Mouse (Mus musculus) limb, embryonic 10.5 days (tissue): ENCODE results near the gene Gpr156. TPM values are rescaled to one million over a fixed set of nuclear protein-coding genes. Genes with fewer than 3 reads are reported as not detected.

Experiments used
- DNase-seq: peaks from one replicate; pipeline ENCODE4 v3.0.0-alpha.2; 2017; ENCODE audit warnings: low spot score
- H3K27ac ChIP-seq: fragments of 300-500 bp; sonication (generic); 2 replicates; pipeline ENCODE4 v1.5.1; 2016; ENCODE audit warnings: mild to moderate bottlenecking
- H3K27me3 ChIP-seq: fragments of 300-500 bp; sonication (generic); 2 replicates; pipeline ENCODE4 v1.6.1; 2016; ENCODE audit warnings: low read depth, mild to moderate bottlenecking; ENCODE audit not compliant: poor library complexity, severe bottlenecking
- H3K36me3 ChIP-seq: fragments of 300-500 bp; sonication (generic); 2 replicates; pipeline ENCODE4 v1.6.1; 2016; ENCODE audit warnings: mild to moderate bottlenecking, moderate library complexity
- H3K4me1 ChIP-seq: fragments of 300-500 bp; sonication (generic); 2 replicates; pipeline ENCODE4 v1.6.1; 2016
- H3K4me3 ChIP-seq: fragments of 300-500 bp; sonication (generic); 2 replicates; pipeline ENCODE4 v1.5.1; 2016; ENCODE audit warnings: mild to moderate bottlenecking, moderate library complexity
- H3K9me3 ChIP-seq: fragments of 300-500 bp; sonication (generic); replicated peaks from 2 replicates; pipeline ENCODE4 v1.6.1; 2016; ENCODE audit warnings: mild to moderate bottlenecking
- WGBS: fragments of 180-500 bp; shearing (Covaris S2); methylation state at CpG from one replicate; pipeline ENCODE4 v1.1.7; 2016; 5-methylcytosine and 5-hydroxymethylcytosine counted together
- polyA plus RNA-seq: library from polyadenylated mRNA; unstranded; fragments of >200 nt; fragmentation: Nextera tagmentation; extraction: Ambion mirVana; gene quantifications from 2 replicates; pipeline ENCODE4 v1.2.1, GENCODE M21; 2016

The Gpr156 gene
- polyA plus RNA-seq, 1 experiment from 2014 or later: 0.86 TPM

DNA sequence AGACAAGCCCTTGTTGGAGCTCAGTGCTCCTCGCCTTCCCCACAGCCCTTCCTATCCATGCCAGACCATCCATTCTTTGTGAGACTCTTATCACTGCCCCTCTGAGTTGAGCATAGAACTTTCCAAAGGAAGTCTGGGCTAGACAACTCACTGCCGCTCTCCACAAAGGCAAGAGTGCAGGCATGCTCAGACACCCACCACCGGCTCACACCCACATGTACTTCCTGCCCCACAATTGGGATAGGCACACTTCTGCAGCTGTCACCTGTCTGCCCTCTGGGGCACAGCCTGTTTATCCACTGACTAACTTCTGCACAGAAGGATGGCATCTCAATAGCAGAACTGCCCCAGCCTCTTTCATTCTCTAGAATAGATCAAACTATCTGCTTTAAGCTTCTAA is 86.2 kb downstream of the Gpr156 start:
- no peaks in the 10 kb centered on the region for H3K36me3 ChIP-seq
- H3K4me3 ChIP-seq: no peak overlapping the region
- no peaks in the 10 kb centered on the region for H3K4me1 ChIP-seq
- 75% methylated on average over 3 of the region's 3 CpGs for WGBS
- no peak overlapping the region for H3K27ac ChIP-seq
- DNase-seq: peak; percentile 25
- no peaks in the 10 kb centered on the region for H3K9me3 ChIP-seq
- no peaks in the 10 kb centered on the region for H3K27me3 ChIP-seq

DNA sequence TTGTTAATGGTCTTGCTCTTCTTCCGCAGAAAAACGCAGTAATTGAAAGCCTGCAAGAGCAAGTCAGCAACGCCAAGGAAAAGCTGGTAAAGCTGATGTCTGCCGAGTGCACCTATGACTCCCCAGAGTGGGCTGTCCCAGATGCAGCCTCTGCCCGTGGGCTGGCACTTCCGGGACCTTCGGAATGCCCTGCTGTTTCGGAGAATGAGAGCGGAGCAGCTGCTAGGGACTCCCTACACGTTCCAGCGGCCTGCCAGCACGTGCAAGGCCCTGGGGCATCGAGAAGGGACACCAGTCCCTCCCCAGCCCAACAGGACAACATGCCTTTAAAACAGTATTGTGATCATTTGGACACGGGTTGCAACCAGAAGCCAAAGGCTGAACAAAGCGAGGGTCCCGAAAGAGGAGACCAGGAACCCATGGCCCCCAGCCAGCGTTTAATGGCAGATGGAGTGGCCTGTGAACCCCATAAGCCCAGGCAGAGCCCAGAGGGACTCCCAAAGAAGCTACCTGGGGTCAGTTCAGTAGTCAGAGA is 88.3 kb downstream of the Gpr156 start:
- Histone ChIP-seq H3K4me1 (no peaks in the 10 kb centered on the region), H3K4me3 (no peak overlapping the region), H3K9me3 (no peaks in the 10 kb centered on the region), H3K36me3 (no peaks in the 10 kb centered on the region), H3K27ac (no peak overlapping the region), H3K27me3 (no peaks in the 10 kb centered on the region)
- DNase-seq: peak; percentile 21
- 88% methylated on average over 17 of the region's 17 CpGs for WGBS

DNA sequence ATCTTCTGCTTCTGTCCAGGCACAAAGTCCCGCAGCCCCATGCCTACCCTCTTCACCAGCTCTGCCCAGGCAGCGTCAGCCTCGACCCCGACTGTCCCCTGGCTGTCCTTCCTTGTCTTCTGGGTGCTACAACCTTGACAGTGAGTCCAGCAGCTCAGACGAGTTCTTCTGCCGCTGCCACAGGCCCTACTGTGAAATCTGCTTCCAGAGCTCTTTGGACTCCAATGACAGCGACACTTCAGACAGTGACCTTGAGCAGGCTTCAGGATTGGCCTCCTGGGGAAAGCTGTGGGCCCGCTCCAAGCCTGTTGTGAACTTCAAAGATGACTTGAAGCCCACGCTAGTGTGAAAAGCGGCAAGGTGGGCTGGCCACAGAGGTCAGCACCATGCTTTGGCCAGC is 89.2 kb downstream of the Gpr156 start:
- Histone ChIP-seq H3K27ac (no peak overlapping the region), H3K4me1 (no peaks in the 10 kb centered on the region), H3K36me3 (no peaks in the 10 kb centered on the region), H3K9me3 (no peaks in the 10 kb centered on the region), H3K4me3 (no peak overlapping the region), H3K27me3 (no peaks in the 10 kb centered on the region)
- 79% methylated on average over 10 of the region's 10 CpGs for WGBS
- peak; percentile 24 for DNase-seq

DNA sequence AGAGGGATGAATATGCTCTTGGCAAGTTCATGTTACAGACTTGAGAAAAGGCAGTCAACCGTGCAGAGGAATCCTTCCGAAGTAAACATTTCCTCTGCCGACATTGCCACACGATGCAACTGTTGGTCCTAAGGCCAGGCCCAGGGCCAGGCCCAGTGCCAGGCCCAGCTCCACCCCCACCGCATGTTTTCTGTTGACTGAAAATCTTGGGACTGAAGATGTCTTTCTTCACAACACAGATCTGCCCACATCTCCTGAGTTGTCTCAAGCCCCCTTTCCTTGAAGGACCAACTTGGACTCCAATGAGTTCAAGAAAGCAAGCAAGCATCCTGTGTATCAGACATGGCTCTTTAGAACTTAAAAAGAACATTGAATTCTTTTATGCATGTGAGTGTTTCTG is 92.1 kb downstream of the Gpr156 start:
- Histone ChIP-seq H3K36me3 (no peaks in the 10 kb centered on the region), H3K4me3 (no peak overlapping the region), H3K9me3 (no peaks in the 10 kb centered on the region), H3K27ac (no peak overlapping the region), H3K27me3 (no peaks in the 10 kb centered on the region), H3K4me1 (peaks cover 11% of the 10 kb centered on the region)
- DNase-seq: no peak
- WGBS: 92% methylated on average over 5 of the region's 5 CpGs

DNA sequence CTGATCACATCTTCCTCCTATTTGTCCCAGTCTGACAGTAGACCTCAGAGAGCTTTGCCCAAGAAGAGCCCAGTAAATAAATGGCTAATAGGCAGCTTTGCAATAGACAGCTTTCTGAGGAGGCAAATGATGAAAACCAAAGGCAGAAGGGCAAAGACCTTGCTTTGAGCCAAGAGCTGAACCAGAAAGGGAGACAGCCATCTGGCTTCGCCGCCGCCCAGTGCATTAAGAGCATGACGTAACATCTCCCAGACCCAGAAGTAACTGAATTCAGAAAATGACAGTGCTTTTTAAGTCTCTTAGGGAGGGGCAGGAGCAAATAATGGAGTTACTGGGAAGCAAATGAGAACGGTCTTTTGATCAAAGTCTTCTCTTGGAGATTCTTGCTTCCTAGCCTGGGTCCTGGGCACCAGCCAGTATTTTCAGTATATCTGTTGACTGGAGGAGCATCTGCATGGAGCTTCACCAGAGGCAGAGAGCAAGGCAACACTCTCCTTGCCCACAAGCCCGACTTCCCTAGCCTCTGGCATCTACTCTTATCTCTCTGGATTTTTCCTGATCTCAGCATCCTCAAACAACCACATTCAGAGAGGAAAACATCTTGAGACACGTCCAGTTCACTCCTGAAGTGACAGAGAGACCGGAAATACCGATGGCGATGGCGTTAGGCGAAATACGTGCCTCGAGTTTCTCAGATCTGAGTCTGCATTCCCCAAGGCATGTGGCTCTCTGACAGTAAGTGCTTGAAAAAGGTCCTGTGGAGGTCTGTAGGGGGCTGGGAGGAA is 92.9 kb downstream of the Gpr156 start:
- Histone ChIP-seq H3K4me1 (peaks cover 13% of the 10 kb centered on the region), H3K36me3 (no peaks in the 10 kb centered on the region), H3K9me3 (no peaks in the 10 kb centered on the region), H3K27me3 (no peaks in the 10 kb centered on the region), H3K4me3 (no peak overlapping the region), H3K27ac (no peak overlapping the region)
- WGBS: 85% methylated on average over 14 of the region's 14 CpGs
- DNase-seq: no peak

DNA sequence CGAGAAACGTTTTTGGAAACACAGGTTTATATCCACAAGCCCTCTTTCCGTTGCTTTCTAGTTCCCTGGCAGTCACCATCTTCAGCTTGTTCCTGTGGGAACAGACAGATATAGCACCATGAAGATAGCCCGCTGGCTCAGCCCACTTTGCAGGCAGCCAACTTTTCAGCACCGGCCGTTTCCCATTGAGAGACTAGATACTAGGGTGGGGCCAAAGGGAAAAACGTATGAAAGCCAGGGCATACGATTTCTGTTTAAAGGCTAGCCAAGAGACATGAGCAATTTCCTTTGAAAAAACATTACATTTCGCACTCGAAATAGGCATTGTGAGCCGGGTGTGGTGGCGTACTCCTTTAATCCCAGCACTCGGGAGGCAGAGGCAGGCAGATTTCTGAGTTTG is 95.2 kb downstream of the Gpr156 start:
- peaks cover 8% of the 10 kb centered on the region; the same call in 1 of the 2 replicates for H3K27me3 ChIP-seq
- no peaks in the 10 kb centered on the region for H3K36me3 ChIP-seq
- H3K4me1 ChIP-seq: peaks cover 13% of the 10 kb centered on the region
- WGBS: 96% methylated on average over 13 of the region's 13 CpGs
- peak; percentile 7 for DNase-seq
- no peak overlapping the region for H3K4me3 ChIP-seq
- no peaks in the 10 kb centered on the region for H3K9me3 ChIP-seq
- no peak overlapping the region for H3K27ac ChIP-seq

DNA sequence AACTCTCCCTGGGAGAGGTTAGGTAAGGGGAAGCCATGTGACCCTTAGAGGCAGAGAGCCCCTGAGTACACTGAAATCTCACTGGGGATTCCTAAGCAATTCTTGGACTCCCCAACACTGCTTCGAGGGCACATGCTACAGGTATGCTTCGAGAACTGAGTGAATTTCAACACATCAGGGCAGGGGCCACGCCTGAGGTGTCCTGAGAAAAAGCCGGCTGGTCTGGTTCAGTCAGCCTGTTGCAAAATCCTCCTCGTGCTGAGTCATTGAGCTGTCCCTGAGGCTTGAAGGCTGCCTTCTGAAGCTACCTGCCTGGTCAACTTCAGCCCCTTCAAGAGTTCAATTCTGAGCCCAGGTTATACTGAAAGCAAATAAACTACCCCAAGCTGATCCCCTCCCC is 96.1 kb downstream of the Gpr156 start:
- Histone ChIP-seq H3K36me3 (no peaks in the 10 kb centered on the region), H3K27ac (no peak overlapping the region), H3K9me3 (no peaks in the 10 kb centered on the region), H3K4me1 (peaks cover 13% of the 10 kb centered on the region), H3K4me3 (no peak overlapping the region), H3K27me3 (peaks cover 8% of the 10 kb centered on the region; the same call in 1 of the 2 replicates)
- DNase-seq: peak; percentile 38
- WGBS: 66% methylated on average over 5 of the region's 5 CpGs

DNA sequence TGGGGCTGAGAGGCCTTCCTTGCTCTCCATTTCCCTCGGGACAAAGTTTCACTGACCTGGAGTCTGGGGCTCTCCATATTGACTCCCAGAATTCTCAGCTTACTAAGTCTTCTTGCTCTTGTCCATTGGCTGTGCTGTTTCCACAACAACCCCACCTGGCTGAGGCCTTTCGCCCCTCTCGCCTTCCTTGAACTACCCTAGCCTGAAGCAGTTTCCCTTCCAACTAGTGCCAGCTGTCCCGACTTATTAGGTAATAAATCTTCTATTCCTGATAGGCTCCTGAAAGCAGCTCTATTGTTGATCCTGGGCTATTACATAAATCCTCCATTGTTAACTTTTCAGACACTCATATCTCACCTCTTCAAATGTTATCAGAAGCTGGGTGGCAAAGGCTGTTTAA is 96.6 kb downstream of the Gpr156 start:
- Histone ChIP-seq H3K4me3 (no peak overlapping the region), H3K36me3 (no peaks in the 10 kb centered on the region), H3K4me1 (peaks cover 13% of the 10 kb centered on the region), H3K9me3 (no peaks in the 10 kb centered on the region), H3K27ac (no peak overlapping the region), H3K27me3 (peaks cover 8% of the 10 kb centered on the region; the same call in 1 of the 2 replicates)
- DNase-seq: peak; percentile 56
- WGBS: 24% methylated on average over 4 of the region's 4 CpGs

DNA sequence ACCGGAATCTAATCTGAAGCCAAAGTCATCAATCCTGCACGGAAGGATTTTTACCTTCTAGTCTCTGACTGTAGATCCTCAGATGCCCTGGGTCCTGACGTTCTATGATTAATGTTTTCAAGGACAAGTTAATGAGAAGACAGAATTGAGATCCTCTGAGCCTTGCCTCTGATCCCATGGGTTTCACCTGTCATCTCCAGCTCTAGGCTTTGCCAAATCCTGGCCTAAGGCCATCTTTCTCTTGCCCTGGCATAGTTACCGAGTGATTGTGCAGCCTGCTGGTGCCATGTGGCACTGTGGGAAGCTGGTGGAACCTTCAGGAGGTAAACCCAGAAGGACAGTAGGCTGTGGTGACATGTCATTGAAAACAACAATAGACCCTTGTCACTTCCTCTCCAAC is 98.7 kb downstream of the Gpr156 start:
- Histone ChIP-seq H3K27ac (no peak overlapping the region), H3K36me3 (no peaks in the 10 kb centered on the region), H3K9me3 (no peaks in the 10 kb centered on the region), H3K27me3 (peaks cover 8% of the 10 kb centered on the region; the same call in 1 of the 2 replicates), H3K4me1 (peaks cover 13% of the 10 kb centered on the region), H3K4me3 (no peak overlapping the region)
- DNase-seq: no peak
- WGBS: 88% methylated on average over 4 of the region's 4 CpGs

DNA sequence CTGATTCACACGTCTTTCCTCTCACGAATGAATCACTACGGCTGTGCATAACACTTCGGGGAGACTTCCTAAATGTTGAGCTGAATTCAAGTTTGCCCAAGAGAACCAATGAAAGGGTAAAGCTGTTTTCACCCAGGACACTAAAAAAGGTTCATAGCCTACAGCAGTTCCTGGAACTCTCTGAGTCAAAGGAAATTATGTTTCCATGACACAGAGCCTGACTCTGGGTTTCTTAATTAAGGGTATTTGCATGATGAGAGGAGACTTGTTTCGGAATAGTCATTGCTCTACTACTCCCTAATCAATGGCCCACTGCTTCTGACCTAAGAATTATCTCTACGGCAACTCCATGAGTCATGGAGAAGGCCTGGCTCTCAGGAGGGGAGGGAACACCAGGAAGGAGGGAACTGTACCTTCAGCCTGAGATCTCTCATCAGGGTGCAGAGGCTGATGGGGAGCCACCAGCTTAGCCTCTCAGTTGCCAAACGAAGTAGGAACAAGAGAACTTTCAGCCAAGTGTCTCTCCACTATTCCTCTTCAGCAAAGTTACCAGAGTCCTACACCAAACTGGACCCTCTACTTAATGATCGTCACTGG is 100.7 kb downstream of the Gpr156 start:
- H3K27me3 ChIP-seq: peaks cover 8% of the 10 kb centered on the region; the same call in 1 of the 2 replicates
- H3K9me3 ChIP-seq: no peaks in the 10 kb centered on the region
- H3K36me3 ChIP-seq: no peaks in the 10 kb centered on the region
- 90% methylated on average over 8 of the region's 8 CpGs for WGBS
- peak; percentile 14 for DNase-seq
- no peak overlapping the region for H3K4me3 ChIP-seq
- H3K4me1 ChIP-seq: peaks cover 13% of the 10 kb centered on the region
- H3K27ac ChIP-seq: no peak overlapping the region

DNA sequence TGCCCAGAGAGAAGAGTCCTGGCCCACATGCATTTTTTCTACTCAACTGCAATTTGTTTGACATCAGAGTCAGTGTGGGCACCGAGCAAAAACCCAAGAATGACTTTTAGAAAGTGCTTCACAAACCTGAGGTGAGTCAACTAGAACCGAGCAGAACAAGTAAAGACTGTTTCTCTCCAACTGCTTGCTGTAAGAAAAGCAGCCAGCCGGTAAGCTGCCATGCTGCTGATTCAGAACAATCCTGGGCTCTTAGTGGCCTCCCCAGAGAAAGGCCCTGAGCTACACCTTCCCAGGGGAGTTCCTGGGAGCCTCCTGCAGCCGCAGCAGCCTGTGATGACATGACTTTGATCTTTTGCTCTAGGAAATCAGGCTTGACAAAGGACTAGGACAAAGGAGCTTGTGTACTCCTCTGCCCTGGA is 101.7 kb downstream of the Gpr156 start:
- H3K9me3 ChIP-seq: no peaks in the 10 kb centered on the region
- H3K4me3 ChIP-seq: no peak overlapping the region
- 41% methylated on average over 4 of the region's 4 CpGs for WGBS
- no peak overlapping the region for H3K27ac ChIP-seq
- H3K27me3 ChIP-seq: peaks cover 8% of the 10 kb centered on the region; the same call in 1 of the 2 replicates
- no peak for DNase-seq
- H3K36me3 ChIP-seq: no peaks in the 10 kb centered on the region
- H3K4me1 ChIP-seq: peaks cover 6% of the 10 kb centered on the region

DNA sequence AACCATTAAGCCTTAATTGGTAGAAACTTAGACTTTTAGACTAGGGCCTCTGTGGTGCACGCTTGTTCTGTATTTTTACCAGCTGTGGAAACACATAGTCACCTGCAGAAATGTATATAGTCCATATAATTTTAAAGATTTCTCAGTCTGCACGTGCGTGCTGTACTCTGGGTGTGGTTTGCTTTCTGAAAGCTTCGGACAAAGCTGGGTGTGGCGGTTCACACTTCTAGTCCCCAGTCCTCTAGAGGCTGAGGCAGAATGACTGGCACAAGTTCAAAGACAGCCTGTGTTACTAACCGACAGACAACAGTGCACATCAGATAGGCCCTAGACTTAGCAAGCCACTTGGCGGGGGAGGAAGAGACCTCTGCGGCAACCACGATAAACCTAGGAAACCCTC is 116.3 kb downstream of the Gpr156 start:
- Histone ChIP-seq H3K4me1 (no peaks in the 10 kb centered on the region), H3K9me3 (no peaks in the 10 kb centered on the region), H3K36me3 (no peaks in the 10 kb centered on the region), H3K27me3 (no peaks in the 10 kb centered on the region), H3K27ac (no peak overlapping the region), H3K4me3 (no peak overlapping the region)
- WGBS: 91% methylated on average over 9 of the region's 9 CpGs
- no peak for DNase-seq

DNA sequence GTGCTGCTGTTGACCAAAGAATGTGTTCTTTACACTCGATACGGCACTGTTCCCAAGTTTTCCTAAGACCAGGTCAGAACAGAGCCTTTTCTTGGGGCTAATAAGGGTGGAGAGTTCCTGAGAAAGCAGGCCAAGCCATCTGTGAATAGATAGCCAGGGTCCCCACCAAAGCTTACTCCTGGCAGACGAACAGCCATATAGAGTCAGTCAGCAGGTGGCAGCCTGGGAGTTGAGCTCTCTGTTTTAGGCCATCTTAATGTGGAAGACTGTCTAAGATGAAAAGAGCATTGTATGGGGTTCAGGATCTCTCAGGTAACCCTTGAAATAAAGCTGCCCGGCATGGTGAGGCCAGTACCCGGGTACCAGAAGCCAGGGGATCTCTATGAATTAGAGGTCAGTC is 116.8 kb downstream of the Gpr156 start:
- no peaks in the 10 kb centered on the region for H3K27me3 ChIP-seq
- no peak overlapping the region for H3K27ac ChIP-seq
- no peaks in the 10 kb centered on the region for H3K36me3 ChIP-seq
- no peak overlapping the region for H3K4me3 ChIP-seq
- H3K9me3 ChIP-seq: no peaks in the 10 kb centered on the region
- H3K4me1 ChIP-seq: no peaks in the 10 kb centered on the region
- WGBS: 85% methylated on average over 5 of the region's 5 CpGs
- DNase-seq: peak; percentile 18
